Mouse (Mus musculus) spleen, adult 12 weeks (tissue): ENCODE results near the gene Mmp20.

Experiments
- DNase-seq: peaks from one replicate; pipeline ENCODE4 v3.0.0; 2022; ENCODE audit warnings: low spot score

The Mmp20 gene

GRCm38 (mm10) chr9:7627931-7628330 lies at the start of gene Mmp20:
Gene Mmp20 (plus strand): TSS chr9:7628231.
- no peak for DNase-seq

GRCm38 (mm10) chr9:7590063-7590462 lies 38.0 kb upstream of the Mmp20 start:
- DNase-seq, result no peak

GRCm38 (mm10) chr9:7593272-7593812 lies 34.7 kb upstream of the Mmp20 start:
- DNase-seq, result no peak

- DNase-seq, result peak; percentile 12
Measured at GRCm38 (mm10) chr9:7594816-7595540, 33.1 kb upstream of the Mmp20 start.

- peak; percentile 23 for DNase-seq
Measured at GRCm38 (mm10) chr9:7602982-7603742, 24.9 kb upstream of the Mmp20 start.

GRCm38 (mm10) chr9:7604005-7604404 lies 24.0 kb upstream of the Mmp20 start:
- no peak for DNase-seq

GRCm38 (mm10) chr9:7605638-7606037 lies 22.4 kb upstream of the Mmp20 start:
- DNase-seq, result no peak

- no peak for DNase-seq
Measured at GRCm38 (mm10) chr9:7622582-7622981, 5.4 kb upstream of the Mmp20 start.

GRCm38 (mm10) chr9:7633936-7634335 lies 5.9 kb downstream of the Mmp20 start:
- DNase-seq, result no peak

GRCm38 (mm10) chr9:7647901-7648300 lies 19.9 kb downstream of the Mmp20 start:
- DNase-seq, result no peak

GRCm38 (mm10) chr9:7650397-7651180 lies 22.6 kb downstream of the Mmp20 start:
- no peak for DNase-seq

- no peak for DNase-seq
Measured at GRCm38 (mm10) chr9:7652351-7653085, 24.5 kb downstream of the Mmp20 start.

GRCm38 (mm10) chr9:7657946-7658345 lies 29.9 kb downstream of the Mmp20 start:
- no peak for DNase-seq

- no peak for DNase-seq
Measured at GRCm38 (mm10) chr9:7659469-7660020, 31.5 kb downstream of the Mmp20 start.

- DNase-seq, result no peak
Measured at GRCm38 (mm10) chr9:7661371-7661770, 33.3 kb downstream of the Mmp20 start.

- no peak for DNase-seq
Measured at GRCm38 (mm10) chr9:7669674-7670073, 41.6 kb downstream of the Mmp20 start.

- no peak for DNase-seq
Measured at GRCm38 (mm10) chr9:7672985-7673384, 45.0 kb downstream of the Mmp20 start.

GRCm38 (mm10) chr9:7678154-7678837 lies 50.3 kb downstream of the Mmp20 start:
- no peak for DNase-seq

- no peak for DNase-seq
Measured at GRCm38 (mm10) chr9:7682081-7682618, 54.1 kb downstream of the Mmp20 start.

GRCm38 (mm10) chr9:7686024-7686423 lies 58.0 kb downstream of the Mmp20 start:
- DNase-seq, result no peak
